ENCODE assay signal across 23 mouse cellular contexts in the genomic region with DNA sequence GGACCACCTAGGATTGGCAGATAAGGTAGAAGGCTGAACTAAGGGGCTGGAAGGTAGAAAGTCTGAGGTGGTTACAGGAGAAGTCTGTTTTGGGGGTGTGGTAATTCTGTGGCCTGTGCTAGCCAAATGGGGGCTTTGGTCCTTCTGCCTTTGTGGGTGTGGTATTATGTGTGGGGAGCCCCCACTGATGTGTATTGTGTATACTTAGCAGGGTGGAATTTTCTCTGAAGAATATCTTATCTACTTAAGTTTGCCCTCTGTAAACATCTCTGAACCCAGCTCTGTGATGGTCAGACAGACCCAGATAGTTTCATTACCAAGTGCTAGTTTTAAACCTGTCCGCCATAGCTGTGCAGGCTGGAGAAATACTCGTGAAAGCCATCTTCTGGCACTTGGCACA.
"Had no signal": no experiment of that assay in that cellular context is flagged by ENCODE, and none has a peak within 500 bp of the region (broad histone marks: within the 10 kb centered on the region; RNA-seq: fewer than 3 reads in every experiment).

No protein-coding gene starts in this region.

- H3K4me1 ChIP-seq: lung, embryonic 15.5 days; neural tube, embryonic 13.5 days had no signal

- H3K27ac ChIP-seq: limb, embryonic 10.5 days; limb, embryonic 13.5 days; liver, embryonic 12.5 days; liver, embryonic 15.5 days; lung, embryonic 15.5 days; macrophage; midbrain, embryonic 10.5 days; midbrain, embryonic 13.5 days; neural tube, embryonic 13.5 days had no signal

- H3K36me3 ChIP-seq: limb, embryonic 10.5 days; limb, embryonic 13.5 days; liver, embryonic 15.5 days; lung, embryonic 15.5 days; midbrain, embryonic 13.5 days; neural tube, embryonic 13.5 days had no signal

- H3K4me2 ChIP-seq: limb, embryonic 13.5 days; liver, embryonic 12.5 days; liver, embryonic 15.5 days; lung, embryonic 15.5 days; midbrain, embryonic 13.5 days; neural tube, embryonic 13.5 days had no signal

- DNase-seq: kidney, adult 18-20 months; kidney, adult 9 months; kidney, postnatal 14 days; kidney, postnatal 4 days; liver; lung, adult 18-20 months; retina, postnatal 1 day; right cerebral cortex, postnatal 25 days; spleen, adult 18-20 months; thymus, adult 18-20 months; thymus, postnatal 36 days had no signal

- H3K27me3 ChIP-seq: limb, embryonic 13.5 days; liver, embryonic 12.5 days; liver, embryonic 15.5 days; lung, embryonic 15.5 days; megakaryocyte, embryonic 14.5 days; midbrain, embryonic 13.5 days; neural tube, embryonic 13.5 days had no signal

- H3K9me3 ChIP-seq: limb, embryonic 10.5 days; limb, embryonic 13.5 days; liver, embryonic 12.5 days; liver, embryonic 15.5 days; lung, embryonic 15.5 days; megakaryocyte, embryonic 14.5 days; midbrain, embryonic 10.5 days; midbrain, embryonic 13.5 days; neural tube, embryonic 13.5 days had no signal

- ATAC-seq: liver, embryonic 12.5 days; midbrain, embryonic 13.5 days; midbrain, embryonic 16.5 days had no signal

- H3K4me3 ChIP-seq: limb, embryonic 10.5 days; limb, embryonic 13.5 days; liver, embryonic 12.5 days; liver, embryonic 15.5 days; lung, embryonic 15.5 days; megakaryocyte, embryonic 14.5 days; midbrain, embryonic 10.5 days; midbrain, embryonic 13.5 days; myocyte; neural tube, embryonic 13.5 days had no signal

- H3K9ac ChIP-seq: limb, embryonic 13.5 days; liver, embryonic 12.5 days; liver, embryonic 15.5 days; lung, embryonic 15.5 days; midbrain, embryonic 13.5 days; neural tube, embryonic 13.5 days had no signal
